Mouse (Mus musculus): ENCODE data around the gene Cryba4. TPM values are rescaled to one million over a fixed set of nuclear protein-coding genes. Genes with fewer than 3 reads are reported as not detected.

Cryba4 gene
- polyA plus RNA-seq, 1 experiment: 1.4 TPM

- TF ChIP-seq POLR2A (IDR thresholded peaks at IDR 0.05; ENCODE audit: borderline replicate concordance, extremely low read depth, low read depth, low read length) (no peak), CTCF (IDR thresholded peaks at IDR 0.05; ENCODE audit: insufficient read depth, low read length) (no peak)
- no peak overlapping the region for H3K4me3 ChIP-seq (replicated peaks; ENCODE audit: extremely low read depth, low read depth, low read length)
- WGBS: 2% methylated on average over 57 of the region's 57 CpGs
- no peak for DNase-seq
- no peaks in the 10 kb centered on the region for H3K4me1 ChIP-seq (ENCODE audit: control insufficient read depth, insufficient read depth, low read length)
Observed at GRCm38 (mm10) chr5:112228240-112229076, 23.9 kb downstream of the Cryba4 start.

GRCm38 (mm10) chr5:112227898-112228239 lies 24.4 kb downstream of the Cryba4 start:
- no peak overlapping the region for H3K4me3 ChIP-seq (replicated peaks; ENCODE audit: extremely low read depth, low read depth, low read length)
- no peak for DNase-seq
- H3K4me1 ChIP-seq (ENCODE audit: control insufficient read depth, insufficient read depth, low read length): no peaks in the 10 kb centered on the region
- 3% methylated on average over 13 of the region's 13 CpGs for WGBS
- TF ChIP-seq CTCF (IDR thresholded peaks at IDR 0.05; ENCODE audit: insufficient read depth, low read length) (no peak), POLR2A (IDR thresholded peaks at IDR 0.05; ENCODE audit: borderline replicate concordance, extremely low read depth, low read depth, low read length) (no peak)

GRCm38 (mm10) chr5:112227354-112227753 lies 25.0 kb downstream of the Cryba4 start:
- H3K4me3 ChIP-seq (replicated peaks; ENCODE audit: extremely low read depth, low read depth, low read length): no peak overlapping the region
- WGBS: 2% methylated on average over 30 of the region's 30 CpGs
- DNase-seq: no peak
- TF ChIP-seq POLR2A (IDR thresholded peaks at IDR 0.05; ENCODE audit: borderline replicate concordance, extremely low read depth, low read depth, low read length): no peak
- TF ChIP-seq CTCF (IDR thresholded peaks at IDR 0.05; ENCODE audit: insufficient read depth, low read length): no peak
- H3K4me1 ChIP-seq (ENCODE audit: control insufficient read depth, insufficient read depth, low read length): no peaks in the 10 kb centered on the region

- TF ChIP-seq CTCF (IDR thresholded peaks at IDR 0.05; ENCODE audit: insufficient read depth, low read length): no peak
- Histone ChIP-seq H3K4me3 (replicated peaks; ENCODE audit: extremely low read depth, low read depth, low read length) (no peak overlapping the region), H3K4me1 (ENCODE audit: control insufficient read depth, insufficient read depth, low read length) (no peaks in the 10 kb centered on the region)
- 76% methylated on average over 6 of the region's 6 CpGs for WGBS
- DNase-seq: no peak
Observed at GRCm38 (mm10) chr5:112225591-112225990, 26.7 kb downstream of the Cryba4 start.

- WGBS: 42% methylated on average over 8 of the region's 8 CpGs
- H3K4me1 ChIP-seq (ENCODE audit: control insufficient read depth, insufficient read depth, low read length): peaks cover 4% of the 10 kb centered on the region; the same call in 1 of the 2 replicates
- no peak for TF ChIP-seq POLR2A (IDR thresholded peaks at IDR 0.05; ENCODE audit: borderline replicate concordance, extremely low read depth, low read depth, low read length)
- TF ChIP-seq CTCF (IDR thresholded peaks at IDR 0.05; ENCODE audit: insufficient read depth, low read length): no peak
- DNase-seq: no peak
- no peak overlapping the region for H3K4me3 ChIP-seq (replicated peaks; ENCODE audit: extremely low read depth, low read depth, low read length)
Observed at GRCm38 (mm10) chr5:112220203-112220602, 32.1 kb downstream of the Cryba4 start.

- no peak overlapping the region for H3K4me3 ChIP-seq (replicated peaks; ENCODE audit: extremely low read depth, low read depth, low read length)
- 0% methylated on average over 1 of the region's 1 CpGs for WGBS
- no peak for DNase-seq
- TF ChIP-seq CTCF (IDR thresholded peaks at IDR 0.05; ENCODE audit: insufficient read depth, low read length) (no peak), POLR2A (IDR thresholded peaks at IDR 0.05; ENCODE audit: borderline replicate concordance, extremely low read depth, low read depth, low read length) (no peak)
- peaks cover 4% of the 10 kb centered on the region; the same call in 1 of the 2 replicates for H3K4me1 ChIP-seq (ENCODE audit: control insufficient read depth, insufficient read depth, low read length)
Observed at GRCm38 (mm10) chr5:112219398-112219797, 32.9 kb downstream of the Cryba4 start.

GRCm38 (mm10) chr5:112218679-112219078 lies 33.6 kb downstream of the Cryba4 start:
- TF ChIP-seq POLR2A (IDR thresholded peaks at IDR 0.05; ENCODE audit: borderline replicate concordance, extremely low read depth, low read depth, low read length) (no peak), CTCF (IDR thresholded peaks at IDR 0.05; ENCODE audit: insufficient read depth, low read length) (no peak)
- Histone ChIP-seq H3K4me3 (replicated peaks; ENCODE audit: extremely low read depth, low read depth, low read length) (no peak overlapping the region), H3K4me1 (ENCODE audit: control insufficient read depth, insufficient read depth, low read length) (peaks cover 4% of the 10 kb centered on the region; the same call in 1 of the 2 replicates)
- WGBS: 65% methylated on average over 4 of the region's 4 CpGs
- DNase-seq: no peak

- peaks cover 4% of the 10 kb centered on the region; the same call in 1 of the 2 replicates for H3K4me1 ChIP-seq (ENCODE audit: control insufficient read depth, insufficient read depth, low read length)
Observed at GRCm38 (mm10) chr5:112217031-112217430, 35.3 kb downstream of the Cryba4 start.

GRCm38 (mm10) chr5:112216335-112216734 lies 36.0 kb downstream of the Cryba4 start:
- TF ChIP-seq POLR2A (IDR thresholded peaks at IDR 0.05; ENCODE audit: borderline replicate concordance, extremely low read depth, low read depth, low read length) (no peak), CTCF (IDR thresholded peaks at IDR 0.05; ENCODE audit: insufficient read depth, low read length) (no peak)
- WGBS: 82% methylated on average over 7 of the region's 7 CpGs
- no peak overlapping the region for H3K4me3 ChIP-seq (replicated peaks; ENCODE audit: extremely low read depth, low read depth, low read length)
- H3K4me1 ChIP-seq (ENCODE audit: control insufficient read depth, insufficient read depth, low read length): peaks cover 4% of the 10 kb centered on the region; the same call in 1 of the 2 replicates
- DNase-seq: no peak

More at GRCm38 (mm10) chr5:112217031-112217430, 35.3 kb downstream of the Cryba4 start:
- 77% methylated on average over 22 of the region's 22 CpGs for WGBS
- TF ChIP-seq POLR2A (IDR thresholded peaks at IDR 0.05; ENCODE audit: borderline replicate concordance, extremely low read depth, low read depth, low read length) (no peak), CTCF (IDR thresholded peaks at IDR 0.05; ENCODE audit: insufficient read depth, low read length) (no peak)
- no peak overlapping the region for H3K4me3 ChIP-seq (replicated peaks; ENCODE audit: extremely low read depth, low read depth, low read length)
- DNase-seq: no peak

- Histone ChIP-seq H3K4me1 (ENCODE audit: control insufficient read depth, insufficient read depth, low read length) (peaks cover 4% of the 10 kb centered on the region; the same call in 1 of the 2 replicates), H3K4me3 (replicated peaks; ENCODE audit: extremely low read depth, low read depth, low read length) (no peak overlapping the region)
- no peak for TF ChIP-seq CTCF (IDR thresholded peaks at IDR 0.05; ENCODE audit: insufficient read depth, low read length)
- no peak for TF ChIP-seq POLR2A (IDR thresholded peaks at IDR 0.05; ENCODE audit: borderline replicate concordance, extremely low read depth, low read depth, low read length)
- no peak for DNase-seq
- WGBS: 41% methylated on average over 9 of the region's 9 CpGs
Observed at GRCm38 (mm10) chr5:112215801-112216251, 36.5 kb downstream of the Cryba4 start.

All from lung, adult 2 months (tissue).